Mouse (Mus musculus): Measurements from ENCODE around the gene Pagr1b.

DNA sequence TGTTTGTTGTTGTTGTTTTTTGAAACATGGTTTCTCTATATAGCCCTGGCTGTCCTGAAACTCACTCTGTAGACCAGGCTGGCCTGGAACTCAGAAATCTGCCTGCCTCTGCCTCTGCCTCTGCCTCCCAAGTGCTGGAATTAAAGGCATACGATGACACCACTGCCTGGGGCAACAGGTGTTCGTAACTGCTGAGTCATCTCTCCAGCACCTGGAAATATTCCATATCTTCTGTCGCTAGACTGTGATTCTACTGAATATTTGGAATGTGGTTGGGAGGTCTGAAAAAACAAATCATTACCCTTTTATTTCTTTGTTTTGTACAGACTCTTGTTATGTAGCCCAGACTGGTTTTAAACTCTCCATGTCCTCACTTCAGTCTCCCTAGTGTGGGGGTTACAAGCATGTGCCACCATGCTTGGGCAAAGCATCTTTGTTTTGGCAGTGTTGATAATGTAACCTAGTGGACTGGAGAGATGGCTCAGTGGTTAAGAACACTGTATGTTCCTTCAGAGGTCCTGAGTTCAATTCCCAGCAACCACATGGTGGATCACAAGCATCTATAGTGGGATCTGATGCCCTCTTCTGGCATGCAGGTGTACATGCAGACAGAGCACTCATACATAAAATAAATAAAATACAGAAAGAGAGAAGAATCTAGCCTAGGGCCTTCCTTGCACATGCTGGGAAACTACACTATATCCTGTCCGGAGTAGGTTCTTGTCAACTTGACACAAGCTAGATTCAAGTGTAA is 12.0 kb downstream of the Pagr1b start:
- TF ChIP-seq POLR2A (IDR thresholded peaks at IDR 0.05; ENCODE audit: borderline replicate concordance, extremely low read depth, low read depth, low read length) (no peak), CTCF (IDR thresholded peaks at IDR 0.05; ENCODE audit: insufficient read depth, low read length) (no peak)
